Comparison of ENCODE assay signal across 8 mouse cellular contexts in the genomic region with DNA sequence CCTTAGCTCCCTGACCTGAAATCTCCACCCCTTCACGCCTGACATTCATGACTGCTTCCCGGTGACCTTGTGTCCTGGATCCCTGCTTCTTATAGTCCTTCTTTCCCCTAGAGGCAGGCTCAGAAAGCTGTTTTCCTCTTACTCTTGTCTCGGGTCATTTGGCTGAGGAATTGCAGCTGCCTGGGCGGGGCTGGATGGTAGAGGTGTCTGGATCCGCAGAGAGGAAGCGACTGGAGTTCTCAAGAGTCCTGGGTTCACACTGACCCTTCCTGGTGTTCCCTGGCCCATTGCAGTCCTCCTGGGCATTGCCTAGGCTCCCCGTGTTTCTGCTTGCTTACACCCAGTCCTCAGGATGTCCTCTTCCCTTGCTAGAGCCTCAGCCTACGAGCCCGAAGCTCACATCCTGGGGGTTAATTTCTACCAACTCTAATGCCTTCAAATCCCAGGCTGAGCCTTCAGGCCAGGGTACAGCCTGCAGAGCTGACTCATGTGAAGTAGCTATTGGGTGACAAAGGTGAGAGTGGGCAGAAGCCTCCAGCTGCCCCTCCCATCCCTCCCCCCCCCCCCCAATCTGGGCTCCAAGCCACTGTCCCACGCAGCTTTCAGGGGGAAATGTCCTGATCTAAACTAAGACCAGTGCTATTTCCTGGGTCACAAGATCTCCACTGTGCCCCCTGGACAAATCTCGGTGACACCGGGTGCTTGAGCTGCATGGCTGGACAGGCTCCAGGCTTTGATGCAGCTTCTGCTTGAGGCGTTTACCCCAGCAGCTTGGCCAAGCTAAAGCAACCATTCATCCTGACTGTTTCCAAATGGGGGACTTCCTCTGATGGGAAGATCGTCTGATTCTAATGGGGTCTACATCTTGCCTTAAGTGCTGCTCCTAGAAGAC. TPM values are rescaled to one million over a fixed set of nuclear protein-coding genes. Genes with fewer than 3 reads are reported as not detected.
DNase-seq lines count a peak whose midpoint lies in the region; ATAC-seq and TF ChIP-seq lines count a peak whose summit lies in the region.

No protein-coding gene starts in this region.

- no peaks in the 10 kb centered on the region for H3K36me3 ChIP-seq in testis, adult 2 months (ENCODE audit: control insufficient read depth, insufficient read depth, low read length)
- H3K36me3 ChIP-seq in embryonic facial prominence, embryonic 12.5 days: no peaks in the 10 kb centered on the region
- no peaks in the 10 kb centered on the region for H3K36me3 ChIP-seq in limb, embryonic 12.5 days

- WGBS in embryonic facial prominence, embryonic 12.5 days: 12% methylated on average over 14 of the region's 14 CpGs
- 16% methylated on average over 14 of the region's 14 CpGs for WGBS in limb, embryonic 12.5 days

- no peak for DNase-seq in testis, postnatal 10 days (ENCODE audit: low spot score)
- peak; percentile 51 to 52 for DNase-seq in heart, postnatal 36 days
- peak; percentile 41 for DNase-seq in neural tube, embryonic 10.5 days (ENCODE audit: extremely low spot score, low spot score)
- no peak for DNase-seq in ovary, postnatal 14 days (ENCODE audit: low spot score)
- no peak for DNase-seq in cerebellum, postnatal 36 days

- H3K9me3 ChIP-seq in embryonic facial prominence, embryonic 12.5 days: no peaks in the 10 kb centered on the region
- H3K9me3 ChIP-seq in limb, embryonic 12.5 days: no peaks in the 10 kb centered on the region

- TF ChIP-seq CTCF in testis, adult 2 months (IDR thresholded peaks at IDR 0.05; ENCODE audit: control insufficient read depth, insufficient read depth, insufficient replicate concordance, low read depth, low read length): no peak

- TF ChIP-seq POLR2A in testis, adult 2 months (IDR thresholded peaks at IDR 0.05; ENCODE audit: control insufficient read depth, low read depth, low read length): no peak

- H3K4me1 ChIP-seq in testis, adult 2 months (ENCODE audit: control insufficient read depth, insufficient read depth, low read length): peaks cover 10% of the 10 kb centered on the region
- peaks cover 40% of the 10 kb centered on the region for H3K4me1 ChIP-seq in embryonic facial prominence, embryonic 12.5 days
- H3K4me1 ChIP-seq in limb, embryonic 12.5 days (replicated peaks): peaks cover 38% of the 10 kb centered on the region

- intact Hi-C loops in heart, postnatal 36 days (cut with DNase I): loop anchor here (1.0 to 10.0 kb wide), 3 partner anchors 29 to 160 kb away; a partner anchor contains a TSS

- 0 out of 2 replicates have a peak overlapping the region, but pooled peaks have one; percentile 46 for H3K9ac ChIP-seq in embryonic facial prominence, embryonic 12.5 days
- no peak overlapping the region; the same call in 1 of the 2 replicates for H3K9ac ChIP-seq in limb, embryonic 12.5 days (replicated peaks)

- peak overlapping the region; percentile 72 for H3K4me2 ChIP-seq in embryonic facial prominence, embryonic 12.5 days (replicated peaks)
- H3K4me2 ChIP-seq in limb, embryonic 12.5 days: peak overlapping the region; percentile 73

- no peak for ATAC-seq in embryonic facial prominence, embryonic 12.5 days (ENCODE audit: insufficient number of reproducible peaks, insufficient read depth, low FRiP score, low TSS enrichment)
- ATAC-seq in limb, embryonic 12.5 days (ENCODE audit: insufficient number of reproducible peaks, insufficient read depth, low FRiP score, low TSS enrichment, low read depth): no peak

- H3K4me3 ChIP-seq in testis, adult 2 months (ENCODE audit: control insufficient read depth, low read depth, low read length): peak overlapping the region; percentile 2; the same call in 1 of the 2 replicates
- peak overlapping the region; percentile 37 for H3K4me3 ChIP-seq in embryonic facial prominence, embryonic 12.5 days
- H3K4me3 ChIP-seq in limb, embryonic 12.5 days (replicated peaks): peak overlapping the region; percentile 41

- no peaks in the 10 kb centered on the region for H3K27me3 ChIP-seq in testis, adult 2 months (ENCODE audit: control insufficient read depth, insufficient read depth, low read length)
- no peaks in the 10 kb centered on the region for H3K27me3 ChIP-seq in embryonic facial prominence, embryonic 12.5 days
- H3K27me3 ChIP-seq in limb, embryonic 12.5 days: no peaks in the 10 kb centered on the region

- H3K27ac ChIP-seq in testis, adult 2 months (ENCODE audit: control insufficient read depth, insufficient read depth, low read depth, low read length): no peak overlapping the region
- no peak overlapping the region for H3K27ac ChIP-seq in embryonic facial prominence, embryonic 12.5 days
- H3K27ac ChIP-seq in limb, embryonic 12.5 days: peak overlapping the region; percentile 35; the same call in 1 of the 2 replicates

RNA-seq across cellular contexts. Expression of a gene that starts 36.1 kb away (rescaled TPM):
- 9.9 and 11.6 TPM in 2 replicates for polyA plus RNA-seq in testis, adult 2 months (2012; rRNA removed)
- polyA plus RNA-seq in embryonic facial prominence, embryonic 12.5 days (2016; fragmentation: Nextera tagmentation; extraction: Ambion mirVana): 30.8 and 35.7 TPM in 2 replicates
- 100 to 1,000 TPM; 163 to 166 TPM for total RNA-seq in heart, postnatal 36 days (2021)
- 44.6 and 45.3 TPM in 2 replicates for polyA plus RNA-seq in limb, embryonic 12.5 days (2016; fragmentation: Nextera tagmentation; extraction: Ambion mirVana)

Comparison
In these comparisons a context has a peak if more than half of its experiments do, and no peak if none do; other contexts are left out.
1. DNase-seq: peak in heart, postnatal 36 days (2 of 2) and neural tube, embryonic 10.5 days (single experiment); none in testis, postnatal 10 days (single experiment), ovary, postnatal 14 days (single experiment) and cerebellum, postnatal 36 days (0 of 2).
2. Peak in every context shown above with its lines, with median percentiles within 50 percentile points of each other: H3K4me3 ChIP-seq.